ENCODE assay signal across 9 mouse cellular contexts in the genomic region with DNA sequence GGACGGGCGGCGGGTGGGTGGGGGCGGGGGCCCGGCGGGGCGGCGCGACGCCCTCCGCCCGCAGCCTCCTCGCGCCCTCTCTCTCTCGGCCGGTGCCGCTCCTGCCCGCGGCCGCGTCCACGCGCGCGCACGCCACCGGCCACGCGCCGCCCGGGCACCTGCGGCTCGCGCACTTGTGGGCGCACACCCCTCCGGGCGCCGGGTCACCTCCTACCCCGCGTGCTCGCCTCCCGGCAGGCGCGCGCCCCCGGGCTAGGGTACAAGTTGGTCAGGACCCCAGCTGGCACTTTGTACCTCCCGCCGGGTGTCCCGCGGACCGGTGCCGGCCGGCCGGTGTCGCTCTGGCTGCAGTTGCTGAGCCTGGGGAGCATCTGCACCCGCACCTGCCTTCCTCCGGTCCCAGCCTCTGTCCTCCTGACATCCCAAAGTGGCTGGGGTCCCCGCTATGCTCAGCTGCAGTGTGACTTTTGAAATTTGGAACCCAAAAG. TPM values are rescaled to one million over a fixed set of nuclear protein-coding genes. Genes with fewer than 3 reads are reported as not detected.
DNase-seq lines count a peak whose midpoint lies in the region; ATAC-seq lines count a peak whose summit lies in the region.
"Had no signal": no experiment of that assay in that cellular context is flagged by ENCODE, and none has a peak within 500 bp of the region (broad histone marks: within the 10 kb centered on the region; RNA-seq: fewer than 3 reads in every experiment).

No protein-coding gene starts in this region.

- peak overlapping the region; percentile 80 for H3K4me3 ChIP-seq in limb, embryonic 10.5 days
- H3K4me3 ChIP-seq in midbrain, embryonic 12.5 days = peak overlapping the region; percentile 84
- peak overlapping the region; percentile 84 for H3K4me3 ChIP-seq in stomach, embryonic 16.5 days (replicated peaks; ENCODE audit: low read length)

- no peaks in the 10 kb centered on the region for H3K9me3 ChIP-seq in limb, embryonic 10.5 days (replicated peaks)
- H3K9me3 ChIP-seq in midbrain, embryonic 12.5 days = no peaks in the 10 kb centered on the region
- no peaks in the 10 kb centered on the region for H3K9me3 ChIP-seq in stomach, embryonic 16.5 days (replicated peaks; ENCODE audit: control insufficient read depth, low read length)

- intact Hi-C loops in gastrocnemius, postnatal 36 days (cut with DNase I) = no loop called here

- 0% methylated on average over 46 of the region's 58 CpGs for WGBS in limb, embryonic 10.5 days
- WGBS in midbrain, embryonic 12.5 days = 0% methylated on average over 45 of the region's 58 CpGs
- under 1% methylated on average over 39 of the region's 58 CpGs for WGBS in stomach, embryonic 16.5 days

- peak; percentile 61 for ATAC-seq in midbrain, embryonic 12.5 days (ENCODE audit: low FRiP score, low read depth)
- peak; percentile 64 for ATAC-seq in stomach, embryonic 16.5 days (ENCODE audit: insufficient read depth, low FRiP score)

- H3K4me1 ChIP-seq in limb, embryonic 10.5 days = peaks cover 9% of the 10 kb centered on the region
- 0 out of 2 replicates have a peak, but pooled peaks cover 3% of the 10 kb centered on the region for H3K4me1 ChIP-seq in midbrain, embryonic 12.5 days
- no peaks in the 10 kb centered on the region; the same call in 1 of the 2 replicates for H3K4me1 ChIP-seq in stomach, embryonic 16.5 days (ENCODE audit: control insufficient read depth, insufficient read depth, low read length)

- peaks cover 15% of the 10 kb centered on the region for H3K27me3 ChIP-seq in limb, embryonic 10.5 days (ENCODE audit: low read depth, poor library complexity, severe bottlenecking)
- H3K27me3 ChIP-seq in midbrain, embryonic 12.5 days = no peaks in the 10 kb centered on the region
- H3K27me3 ChIP-seq in stomach, embryonic 16.5 days (ENCODE audit: control insufficient read depth, insufficient read depth, low read length) = no peaks in the 10 kb centered on the region
- H3K27me3 ChIP-seq: CH12.LX had no signal

- peak overlapping the region; percentile 77 for H3K9ac ChIP-seq in midbrain, embryonic 12.5 days (replicated peaks)
- H3K9ac ChIP-seq in stomach, embryonic 16.5 days (ENCODE audit: low read length) = peak overlapping the region; percentile 78

- peak overlapping the region; percentile 84 for H3K4me2 ChIP-seq in midbrain, embryonic 12.5 days (replicated peaks)
- peak overlapping the region; percentile 79 for H3K4me2 ChIP-seq in stomach, embryonic 16.5 days (ENCODE audit: low read depth, low read length)

- peak overlapping the region; percentile 87 for H3K27ac ChIP-seq in limb, embryonic 10.5 days
- H3K27ac ChIP-seq in midbrain, embryonic 12.5 days (replicated peaks) = peak overlapping the region; percentile 73
- peak overlapping the region; percentile 46; the same call in 1 of the 2 replicates for H3K27ac ChIP-seq in stomach, embryonic 16.5 days (ENCODE audit: low read length)

- DNase-seq in layer of hippocampus, adult 11-12 months (ENCODE audit: low spot score) = peak; percentile 19
- no peak for DNase-seq in layer of hippocampus, adult 9-10 months (ENCODE audit: low spot score)
- peak; percentile 45 for DNase-seq in embryo, embryonic 10 days (ENCODE audit: low spot score)
- peak; percentile 16 to 17 for DNase-seq in gastrocnemius, postnatal 36 days
- peak; percentile 40 for DNase-seq in kidney, adult 11 months
- peak; percentile 66 for DNase-seq in limb, embryonic 10.5 days (ENCODE audit: low spot score)

- no peaks in the 10 kb centered on the region for H3K36me3 ChIP-seq in limb, embryonic 10.5 days
- H3K36me3 ChIP-seq in midbrain, embryonic 12.5 days = no peaks in the 10 kb centered on the region
- no peaks in the 10 kb centered on the region for H3K36me3 ChIP-seq in stomach, embryonic 16.5 days (ENCODE audit: control insufficient read depth, insufficient read depth, low read length)

RNA-seq across cellular contexts. Expression of a gene that starts 0.7 kb away (rescaled TPM):
- 10 to 100 TPM; 14.0 to 18.0 TPM for total RNA-seq in gastrocnemius, postnatal 36 days (2021)
- 29.4 and 42.7 TPM in 2 replicates for polyA plus RNA-seq in limb, embryonic 10.5 days (2016; fragmentation: Nextera tagmentation; extraction: Ambion mirVana)
- polyA plus RNA-seq in midbrain, embryonic 12.5 days (2016; fragmentation: Nextera tagmentation; extraction: Ambion mirVana) = 52.4 and 59.9 TPM in 2 replicates
- polyA plus RNA-seq in stomach, embryonic 16.5 days (2015; fragmentation: Nextera tagmentation; extraction: Ambion mirVana) = 43.1 and 45.4 TPM in 2 replicates
- total RNA-seq: CH12.LX had no signal

RNA-seq across cellular contexts. Expression of a gene that starts 6.3 kb away (rescaled TPM):
- total RNA-seq in gastrocnemius, postnatal 36 days (2021) = under 1 TPM; 0.15 to 0.23 TPM
- not detected in 2 replicates for polyA plus RNA-seq in limb, embryonic 10.5 days (2016; fragmentation: Nextera tagmentation; extraction: Ambion mirVana)
- polyA plus RNA-seq in midbrain, embryonic 12.5 days (2016; fragmentation: Nextera tagmentation; extraction: Ambion mirVana) = not detected in 2 replicates
- not detected in 2 replicates for polyA plus RNA-seq in stomach, embryonic 16.5 days (2015; fragmentation: Nextera tagmentation; extraction: Ambion mirVana)
- total RNA-seq: CH12.LX had no signal
